Mouse (Mus musculus) forebrain, embryonic 12.5 days (tissue): ENCODE measurements around the gene Nek7. TPM values are rescaled to one million over a fixed set of nuclear protein-coding genes. Genes with fewer than 3 reads are reported as not detected.

Source experiments
- ATAC-seq: fragments of 200-750 bp; cut with Nextera tagmentation; 2 replicates; pipeline ENCODE4 v1.8.0; 2017; ENCODE audit warnings: moderate TSS enrichment; ENCODE audit not compliant: low FRiP score
- H3K27ac ChIP-seq: fragments of 300-500 bp; sonication (generic); 2 replicates; pipeline ENCODE4 v1.5.1; 2016; ENCODE audit warnings: mild to moderate bottlenecking
- H3K27me3 ChIP-seq: fragments of 300-500 bp; sonication (generic); 2 replicates; pipeline ENCODE4 v1.6.1; 2016; ENCODE audit warnings: mild to moderate bottlenecking
- H3K36me3 ChIP-seq: fragments of 300-500 bp; sonication (generic); replicated peaks from 2 replicates; pipeline ENCODE4 v1.6.1; 2016; ENCODE audit warnings: mild to moderate bottlenecking
- H3K4me1 ChIP-seq: fragments of 300-500 bp; sonication (generic); 2 replicates; pipeline ENCODE4 v1.6.1; 2016
- H3K4me2 ChIP-seq: fragments of 300-500 bp; sonication (generic); 2 replicates; pipeline ENCODE4 v1.6.1; 2016; ENCODE audit warnings: mild to moderate bottlenecking, moderate library complexity
- H3K4me3 ChIP-seq: fragments of 300-500 bp; sonication (generic); replicated peaks from 2 replicates; pipeline ENCODE4 v1.5.1; 2016; ENCODE audit warnings: mild to moderate bottlenecking
- H3K9ac ChIP-seq: fragments of 300-500 bp; sonication (generic); 2 replicates; pipeline ENCODE4 v1.6.1; 2016; ENCODE audit warnings: mild to moderate bottlenecking
- H3K9me3 ChIP-seq: fragments of 300-500 bp; sonication (generic); 2 replicates; pipeline ENCODE4 v1.6.1; 2016
- WGBS: fragments of 180-500 bp; shearing (Covaris S2); methylation state at CpG from one replicate; pipeline ENCODE4 v1.1.7; 2016; 5-methylcytosine and 5-hydroxymethylcytosine counted together
- polyA plus RNA-seq: library from polyadenylated mRNA; unstranded; fragments of >200 nt; fragmentation: Nextera tagmentation; extraction: Ambion mirVana; gene quantifications from 2 replicates; pipeline ENCODE4 v1.2.1, GENCODE M21; 2016

Nek7 gene
- polyA plus RNA-seq, 1 experiment from 2014 or later, result 27.4 TPM

GRCm38 (mm10) chr1:138622831-138623230 lies 2.9 kb upstream of the Nek7 start:
- Histone ChIP-seq H3K27ac (no peak overlapping the region), H3K9ac (no peak overlapping the region), H3K4me2 (no peak overlapping the region), H3K4me3 (no peak overlapping the region), H3K4me1 (peaks cover 12% of the 10 kb centered on the region), H3K36me3 (no peaks in the 10 kb centered on the region), H3K9me3 (no peaks in the 10 kb centered on the region), H3K27me3 (no peaks in the 10 kb centered on the region)
- ATAC-seq, result no peak
- whole genome bisulfite sequencing, result 88% methylated on average over 5 of the region's 5 CpGs

DNA sequence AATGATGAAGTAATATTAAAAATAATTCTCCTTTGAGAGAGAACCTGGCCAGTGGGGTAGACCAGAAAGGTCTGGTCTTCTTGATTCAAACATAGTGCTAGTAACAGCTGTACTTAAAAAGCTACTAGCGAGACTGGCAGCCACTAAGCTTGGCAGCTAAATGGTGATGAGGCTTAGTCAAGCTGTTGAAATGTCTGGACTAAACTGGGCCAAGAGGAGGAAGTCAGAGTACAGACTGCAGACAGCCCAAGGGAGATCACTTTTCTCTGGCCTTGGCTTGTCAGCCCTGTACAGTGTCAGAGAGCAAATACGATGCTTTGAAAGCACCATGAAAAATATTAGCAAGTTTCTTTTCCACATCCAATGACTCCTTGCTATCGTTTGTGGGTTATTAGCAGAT lies 2.5 kb upstream of the Nek7 start:
- H3K27me3 ChIP-seq, result no peaks in the 10 kb centered on the region
- peaks cover 15% of the 10 kb centered on the region for H3K4me1 ChIP-seq
- H3K27ac ChIP-seq, result no peak overlapping the region
- 83% methylated on average over 3 of the region's 3 CpGs for WGBS
- ATAC-seq, result no peak
- no peaks in the 10 kb centered on the region for H3K36me3 ChIP-seq
- H3K9me3 ChIP-seq, result no peaks in the 10 kb centered on the region
- H3K4me3 ChIP-seq, result no peak overlapping the region
- H3K9ac ChIP-seq, result no peak overlapping the region
- no peak overlapping the region for H3K4me2 ChIP-seq

GRCm38 (mm10) chr1:138619114-138619971 lies 598 bp downstream of the Nek7 start:
- H3K4me2 ChIP-seq, result peak overlapping the region; percentile 73
- peaks cover 23% of the 10 kb centered on the region for H3K4me1 ChIP-seq
- peak; percentile 95 for ATAC-seq
- peak overlapping the region; percentile 85 for H3K4me3 ChIP-seq
- H3K27ac ChIP-seq, result peak overlapping the region; percentile 92
- no peaks in the 10 kb centered on the region for H3K36me3 ChIP-seq
- peak overlapping the region; percentile 73 for H3K9ac ChIP-seq
- under 1% methylated on average over 68 of the region's 83 CpGs for WGBS
- H3K9me3 ChIP-seq, result no peaks in the 10 kb centered on the region
- H3K27me3 ChIP-seq, result no peaks in the 10 kb centered on the region

GRCm38 (mm10) chr1:138618012-138618354 lies 2.0 kb downstream of the Nek7 start:
- Histone ChIP-seq H3K36me3 (no peaks in the 10 kb centered on the region), H3K4me3 (peak overlapping the region; percentile 85), H3K9ac (peak overlapping the region; percentile 47), H3K4me2 (peak overlapping the region; percentile 73), H3K27me3 (no peaks in the 10 kb centered on the region), H3K9me3 (no peaks in the 10 kb centered on the region), H3K4me1 (peaks cover 23% of the 10 kb centered on the region), H3K27ac (peak overlapping the region; percentile 66; the same call in 1 of the 2 replicates)
- WGBS, result under 1% methylated on average over 11 of the region's 11 CpGs
- ATAC-seq, result peak; percentile 87

- Histone ChIP-seq H3K4me3 (peak overlapping the region; percentile 85), H3K36me3 (no peaks in the 10 kb centered on the region), H3K9ac (peak overlapping the region; percentile 47; the same call in 1 of the 2 replicates), H3K9me3 (no peaks in the 10 kb centered on the region), H3K4me1 (peaks cover 23% of the 10 kb centered on the region), H3K4me2 (peak overlapping the region; percentile 73), H3K27ac (peak overlapping the region; percentile 66; the same call in 1 of the 2 replicates), H3K27me3 (no peaks in the 10 kb centered on the region)
- ATAC-seq, result no peak
- whole genome bisulfite sequencing, result 27% methylated on average over 17 of the region's 17 CpGs
Observed at GRCm38 (mm10) chr1:138617279-138618011, 2.5 kb downstream of the Nek7 start.

DNA sequence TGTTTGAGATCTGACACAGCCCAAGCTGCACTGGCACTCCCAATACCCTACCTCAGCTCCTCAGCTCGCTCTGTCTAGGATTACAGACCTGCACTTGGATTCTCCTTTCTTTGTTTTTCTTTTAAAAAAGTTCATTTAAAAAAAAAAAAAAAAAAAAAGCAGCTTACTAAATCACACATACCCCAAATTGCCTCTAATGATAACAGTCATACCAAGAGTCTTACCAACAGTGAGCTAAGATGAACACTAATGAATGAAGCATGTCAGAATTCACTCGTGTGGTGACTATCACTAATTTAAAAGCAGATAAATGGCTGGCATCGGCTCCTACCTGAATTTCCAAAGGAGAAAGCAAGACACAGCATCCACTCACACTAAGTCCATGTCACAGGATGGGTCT lies 4.6 kb downstream of the Nek7 start:
- H3K4me2 ChIP-seq, result no peak overlapping the region
- ATAC-seq, result no peak
- WGBS, result 60% methylated on average over 3 of the region's 3 CpGs
- no peak overlapping the region for H3K9ac ChIP-seq
- no peaks in the 10 kb centered on the region for H3K27me3 ChIP-seq
- peaks cover 22% of the 10 kb centered on the region for H3K4me1 ChIP-seq
- H3K27ac ChIP-seq, result no peak overlapping the region
- H3K9me3 ChIP-seq, result no peaks in the 10 kb centered on the region
- H3K36me3 ChIP-seq, result no peaks in the 10 kb centered on the region
- H3K4me3 ChIP-seq, result no peak overlapping the region

GRCm38 (mm10) chr1:138614552-138615287 lies 5.2 kb downstream of the Nek7 start:
- H3K4me1 ChIP-seq, result peaks cover 18% of the 10 kb centered on the region
- ATAC-seq, result no peak
- no peak overlapping the region for H3K4me3 ChIP-seq
- H3K4me2 ChIP-seq, result no peak overlapping the region
- no peaks in the 10 kb centered on the region for H3K36me3 ChIP-seq
- WGBS, result 69% methylated on average over 6 of the region's 6 CpGs
- H3K9me3 ChIP-seq, result no peaks in the 10 kb centered on the region
- no peak overlapping the region for H3K27ac ChIP-seq
- no peak overlapping the region for H3K9ac ChIP-seq
- H3K27me3 ChIP-seq, result no peaks in the 10 kb centered on the region

DNA sequence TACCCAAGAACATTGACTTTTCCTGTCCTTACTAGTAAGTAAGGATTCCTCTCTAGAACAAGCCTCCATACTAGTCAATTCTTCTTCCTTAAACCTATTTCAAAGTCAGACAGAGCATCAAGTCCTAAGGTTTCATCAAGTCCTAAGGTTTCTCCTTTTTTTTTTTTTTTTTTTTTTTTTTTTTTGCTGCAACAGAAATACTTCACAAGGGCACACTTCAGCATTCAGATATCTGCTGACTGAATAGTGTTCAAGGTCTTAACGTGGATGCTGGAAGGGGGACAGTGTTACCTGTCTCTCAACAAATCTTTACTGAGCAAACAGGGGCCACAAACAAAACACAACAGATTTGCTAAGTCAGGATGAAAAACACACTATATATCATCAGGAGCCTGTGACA lies 7.8 kb downstream of the Nek7 start:
- H3K9ac ChIP-seq, result no peak overlapping the region
- no peaks in the 10 kb centered on the region for H3K9me3 ChIP-seq
- H3K4me2 ChIP-seq, result no peak overlapping the region
- no peak overlapping the region for H3K4me3 ChIP-seq
- H3K36me3 ChIP-seq, result no peaks in the 10 kb centered on the region
- H3K27me3 ChIP-seq, result no peaks in the 10 kb centered on the region
- 79% methylated on average over 1 of the region's 1 CpGs for WGBS
- no peak overlapping the region for H3K27ac ChIP-seq
- ATAC-seq, result no peak
- H3K4me1 ChIP-seq, result peaks cover 6% of the 10 kb centered on the region; the same call in 1 of the 2 replicates

- ATAC-seq, result no peak
- 93% methylated on average over 12 of the region's 12 CpGs for WGBS
- Histone ChIP-seq H3K9ac (no peak overlapping the region), H3K4me2 (no peak overlapping the region), H3K36me3 (no peaks in the 10 kb centered on the region), H3K27me3 (no peaks in the 10 kb centered on the region), H3K4me3 (no peak overlapping the region), H3K9me3 (no peaks in the 10 kb centered on the region), H3K4me1 (no peaks in the 10 kb centered on the region), H3K27ac (no peak overlapping the region)
Observed at GRCm38 (mm10) chr1:138609176-138609575, 10.8 kb downstream of the Nek7 start.

GRCm38 (mm10) chr1:138608336-138608735 lies 11.6 kb downstream of the Nek7 start:
- Histone ChIP-seq H3K9ac (no peak overlapping the region), H3K27me3 (no peaks in the 10 kb centered on the region), H3K4me3 (no peak overlapping the region), H3K9me3 (no peaks in the 10 kb centered on the region), H3K4me1 (no peaks in the 10 kb centered on the region), H3K4me2 (no peak overlapping the region), H3K36me3 (no peaks in the 10 kb centered on the region), H3K27ac (no peak overlapping the region)
- WGBS, result 93% methylated on average over 7 of the region's 7 CpGs
- ATAC-seq, result no peak

GRCm38 (mm10) chr1:138607862-138608261 lies 12.1 kb downstream of the Nek7 start:
- 93% methylated on average over 7 of the region's 7 CpGs for WGBS
- H3K4me3 ChIP-seq, result no peak overlapping the region
- no peak for ATAC-seq

DNA sequence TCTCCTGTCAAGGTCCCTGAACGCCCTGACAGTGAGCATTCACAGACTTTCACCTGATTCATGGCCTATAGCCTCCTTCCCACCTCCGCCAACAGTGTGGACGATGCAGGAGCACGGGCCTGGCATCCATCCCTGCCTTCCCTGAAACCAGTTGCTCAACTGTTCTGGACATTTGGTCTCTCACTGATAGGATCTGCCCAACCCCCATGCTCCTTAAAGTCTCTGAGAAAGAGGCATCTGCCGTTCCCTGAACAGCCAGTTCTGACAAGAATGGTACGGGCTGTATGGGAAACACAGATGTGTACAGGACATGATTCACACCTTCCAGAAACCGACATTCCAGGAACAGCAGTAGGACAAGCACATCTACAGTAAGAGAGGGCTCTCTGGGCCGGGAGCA lies 13.2 kb downstream of the Nek7 start:
- Histone ChIP-seq H3K36me3 (no peaks in the 10 kb centered on the region), H3K4me2 (no peak overlapping the region), H3K4me1 (no peaks in the 10 kb centered on the region), H3K9me3 (no peaks in the 10 kb centered on the region), H3K4me3 (no peak overlapping the region), H3K27ac (no peak overlapping the region), H3K9ac (no peak overlapping the region), H3K27me3 (no peaks in the 10 kb centered on the region)
- no peak for ATAC-seq
- WGBS, result 92% methylated on average over 8 of the region's 8 CpGs

More at GRCm38 (mm10) chr1:138607862-138608261, 12.1 kb downstream of the Nek7 start:
- Histone ChIP-seq H3K4me1 (no peaks in the 10 kb centered on the region), H3K27me3 (no peaks in the 10 kb centered on the region), H3K27ac (no peak overlapping the region), H3K9ac (no peak overlapping the region), H3K4me2 (no peak overlapping the region), H3K36me3 (no peaks in the 10 kb centered on the region), H3K9me3 (no peaks in the 10 kb centered on the region)
